Mouse (Mus musculus) erythroid progenitor cell, adult 5-6 weeks (primary cell): ENCODE results near the gene Pdcd5. TPM values are rescaled to one million over a fixed set of nuclear protein-coding genes. Genes with fewer than 3 reads are reported as not detected.

Experiments
- ATAC-seq: replicated peaks from 2 replicates; pipeline ENCODE4 v1.8.0; 2016; ENCODE audit warnings: moderate number of reproducible peaks, mild to moderate bottlenecking, moderate TSS enrichment, inconsistent platforms; ENCODE audit not compliant: poor library complexity, low FRiP score, severe bottlenecking
- total RNA-seq, 2 experiments: library from RNA; stranded (forward) in 1 of 2; stranded (reverse) in 1 of 2; fragments of 150-400 nt in 1 of 2; fragments of 186-747, 209-891 nt in 1 of 2; gene quantifications; 2 replicates each; pipeline versions ENCODE4 v1.2.3 to v1.2.4; 2015 to 2017; ENCODE audit warnings: low replicate concordance in 2 of 2

Gene Pdcd5
- total RNA-seq, 2 experiments from 2014 or later: 96.4 TPM; not detected in 1

- ATAC-seq: no peak
These were observed 1.1 kb upstream of the Pdcd5 start for GRCm38 (mm10) chr7:35648239-35649069.

DNA sequence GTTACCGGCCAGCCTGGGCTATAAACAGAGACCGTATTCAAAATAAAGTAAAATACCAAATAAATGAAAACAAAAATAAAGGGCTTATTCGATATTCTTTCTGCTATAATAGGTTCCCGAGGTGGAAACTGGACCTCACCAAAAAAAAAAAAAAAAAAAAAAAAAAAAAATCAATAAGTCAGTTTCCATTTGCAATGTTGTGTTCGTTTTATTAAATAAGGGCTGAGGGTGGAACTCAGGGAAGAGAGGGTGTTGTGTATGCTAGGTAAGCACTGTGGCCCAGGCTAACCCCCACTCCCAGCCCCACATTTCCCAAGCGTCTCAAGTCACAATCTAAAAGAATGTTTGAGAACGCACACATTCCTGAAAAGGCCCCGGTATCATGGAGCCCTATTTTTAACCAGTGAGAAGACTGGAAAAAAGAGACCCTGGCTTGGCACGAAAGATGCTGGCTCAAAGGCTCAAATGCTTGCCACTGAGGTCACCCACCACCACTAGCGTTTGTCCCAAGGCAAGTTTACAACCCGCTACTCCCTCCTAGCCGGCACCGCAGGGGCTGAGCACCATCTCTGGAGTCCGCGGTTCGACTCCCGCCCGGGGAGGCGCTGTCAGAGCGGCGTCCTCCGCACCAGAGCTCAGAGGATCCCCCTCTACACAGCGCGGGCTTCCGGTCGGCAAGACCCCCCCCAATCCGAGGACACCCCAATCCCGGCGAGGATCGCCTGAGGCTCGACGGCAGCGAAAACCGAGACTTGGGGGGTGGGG is 822 bp downstream of the Pdcd5 start:
- ATAC-seq: peak; percentile 39; the same call in 1 of the 2 replicates

DNA sequence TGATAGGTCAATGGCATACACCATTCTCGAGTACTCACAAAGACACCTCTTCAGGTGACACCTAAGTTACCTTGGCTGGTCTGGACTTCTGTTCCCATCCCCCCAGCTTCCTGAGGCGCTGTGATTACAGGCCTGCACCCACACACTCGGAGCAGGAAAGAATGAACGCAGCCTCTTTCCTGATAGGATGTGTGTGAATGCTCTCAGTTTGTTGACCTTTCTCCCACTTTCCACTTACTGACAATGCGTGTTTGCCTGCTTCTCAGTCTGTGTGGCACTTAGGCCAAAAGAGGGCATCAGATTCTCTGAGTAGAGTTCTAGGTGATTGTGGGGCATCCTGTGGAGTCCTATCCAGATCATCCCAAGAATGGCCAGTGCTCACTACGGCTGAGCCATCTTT is 7.2 kb downstream of the Pdcd5 start:
- no peak for ATAC-seq

DNA sequence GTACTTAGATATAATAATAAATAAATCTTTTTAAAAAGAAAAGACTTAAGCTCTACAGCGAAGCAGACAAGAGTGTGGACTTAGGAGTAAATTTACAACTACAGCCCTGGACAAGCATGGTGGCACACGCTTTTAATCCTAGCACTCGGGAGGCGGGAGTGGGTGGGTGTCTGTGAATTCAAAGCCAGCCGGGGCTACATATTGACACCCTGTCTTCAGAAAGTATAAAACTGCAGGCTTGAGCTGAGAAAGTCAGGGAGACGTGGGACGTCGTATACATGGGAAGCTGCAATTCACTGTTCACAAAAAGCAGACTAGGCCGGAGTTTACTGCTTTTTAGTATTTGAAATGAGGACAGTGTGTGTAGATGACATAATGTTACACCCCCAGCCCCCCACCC is 10.4 kb downstream of the Pdcd5 start:
- no peak for ATAC-seq

GRCm38 (mm10) chr7:35636229-35636628 is 11.1 kb downstream of the Pdcd5 start:
- ATAC-seq: no peak

- 0 out of 2 replicates have a peak, but pooled peaks have one; percentile 59 for ATAC-seq
These were observed 18.8 kb downstream of the Pdcd5 start for GRCm38 (mm10) chr7:35628496-35628895.

GRCm38 (mm10) chr7:35627371-35627770 is 19.9 kb downstream of the Pdcd5 start:
- ATAC-seq: no peak

DNA sequence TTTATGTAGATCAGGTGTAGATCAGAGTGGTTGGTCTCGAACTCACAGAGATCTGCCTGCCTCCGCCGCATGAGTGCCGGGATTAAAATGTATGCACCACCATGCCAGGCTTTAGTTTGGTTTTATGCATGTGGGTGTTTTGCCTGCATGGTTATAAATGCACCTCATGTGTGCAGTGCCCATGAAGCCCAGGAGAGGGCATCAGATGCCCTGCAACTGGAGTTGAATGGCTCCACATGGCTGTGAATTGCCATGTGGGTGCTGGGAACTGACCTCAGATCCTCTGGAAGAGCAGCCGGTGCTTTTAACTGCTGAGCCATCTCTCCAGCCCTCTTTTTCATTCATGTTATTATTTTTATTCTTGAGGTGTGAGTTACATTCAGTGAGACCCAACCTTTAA is 21.3 kb downstream of the Pdcd5 start:
- ATAC-seq: no peak

DNA sequence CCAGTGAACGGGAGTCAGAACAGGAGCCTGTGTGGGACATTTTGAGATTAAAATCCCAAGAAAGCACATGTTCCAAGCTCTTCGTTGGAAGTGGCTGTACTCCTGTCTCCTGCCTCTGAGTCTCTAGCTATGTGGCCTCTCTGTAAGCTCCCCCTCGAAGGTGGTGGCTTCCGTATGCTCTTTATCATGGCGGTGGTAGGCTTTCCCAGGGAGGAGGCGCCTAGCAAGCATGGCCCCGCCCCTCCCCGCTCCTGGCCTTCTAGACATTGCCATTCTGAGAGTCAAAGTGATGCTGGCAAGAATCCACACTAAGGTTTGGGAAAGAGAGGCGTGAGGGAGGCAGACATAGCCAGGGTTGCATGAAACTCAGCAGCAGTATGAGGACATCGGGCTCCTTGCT is 24.7 kb downstream of the Pdcd5 start:
- ATAC-seq: no peak

GRCm38 (mm10) chr7:35617513-35617912 is 29.8 kb downstream of the Pdcd5 start:
- ATAC-seq: no peak

GRCm38 (mm10) chr7:35609245-35609644 is 38.1 kb downstream of the Pdcd5 start:
- ATAC-seq: no peak

GRCm38 (mm10) chr7:35606816-35607215 is 40.5 kb downstream of the Pdcd5 start:
- no peak for ATAC-seq

- no peak for ATAC-seq
These were observed 44.6 kb downstream of the Pdcd5 start for GRCm38 (mm10) chr7:35602766-35603165.

- 0 out of 2 replicates have a peak, but pooled peaks have one; percentile 33 for ATAC-seq
These were observed 46.2 kb downstream of the Pdcd5 start for GRCm38 (mm10) chr7:35601106-35601505.

DNA sequence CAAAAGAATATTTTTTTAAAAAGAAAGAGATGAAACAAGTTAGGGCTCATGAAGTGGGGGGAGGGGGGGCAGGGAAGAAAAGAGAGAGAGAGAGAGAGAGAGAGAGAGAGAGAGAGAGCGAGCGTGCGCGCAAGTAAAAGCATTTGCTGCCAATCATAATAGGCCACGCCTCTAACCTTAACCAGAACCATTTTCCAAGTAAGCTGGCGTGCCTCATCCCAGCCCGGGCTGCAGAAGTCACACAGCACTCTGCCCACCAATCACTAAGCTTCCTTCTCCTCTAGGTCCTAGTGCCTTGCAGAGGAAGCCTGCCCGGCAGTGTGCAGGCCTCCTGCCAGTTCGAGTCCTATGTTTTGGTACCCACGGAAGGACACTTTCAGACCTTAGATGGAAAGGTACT is 47.3 kb downstream of the Pdcd5 start:
- no peak for ATAC-seq

DNA sequence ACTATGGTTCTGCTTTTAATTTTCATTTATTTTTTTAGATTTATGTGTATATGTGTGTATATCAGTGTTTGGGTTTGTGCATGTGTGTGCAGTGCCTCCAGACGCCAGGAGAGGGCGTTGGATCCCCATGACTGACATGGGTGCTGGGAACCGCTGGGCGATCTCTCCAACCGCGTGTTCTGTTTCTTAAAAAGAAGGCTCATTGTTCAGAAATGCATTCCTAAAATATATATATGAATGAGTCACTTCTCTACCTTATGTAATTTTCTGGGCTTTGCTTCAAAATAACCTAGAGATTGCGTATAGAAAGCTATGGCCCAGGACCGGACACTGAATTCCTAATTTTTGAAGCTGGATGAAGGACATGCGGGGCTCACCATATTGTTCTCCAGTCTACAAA is 47.8 kb downstream of the Pdcd5 start:
- ATAC-seq: no peak

DNA sequence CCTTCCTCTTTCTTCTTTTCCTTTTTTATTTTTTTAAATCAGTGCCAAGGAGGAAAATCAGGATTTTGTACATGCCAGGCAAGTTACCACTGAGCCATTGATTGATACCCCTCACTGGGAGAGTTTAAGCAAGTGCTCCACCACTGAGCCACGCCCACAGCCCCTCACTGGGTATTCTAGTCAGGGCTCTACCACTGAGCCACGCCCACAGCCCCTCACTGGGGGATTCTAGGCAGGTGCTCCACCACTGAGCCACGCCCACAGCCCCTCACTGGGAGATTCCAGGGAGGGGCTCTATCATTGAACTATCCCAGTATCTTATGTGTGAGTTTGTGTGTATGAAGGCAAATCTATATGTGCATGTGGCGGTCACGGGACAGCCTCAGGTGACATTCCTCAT is 53.0 kb downstream of the Pdcd5 start:
- ATAC-seq: no peak
